Mouse (Mus musculus) C2C12 (cell line): ENCODE results near the gene Dcaf11. TPM values are rescaled to one million over a fixed set of nuclear protein-coding genes. Genes with fewer than 3 reads are reported as not detected.

Source experiments
- H3K27me3 ChIP-seq: one replicate; pipeline ENCODE4 v1.6.1; 2011; ENCODE audit not compliant: control insufficient read depth, insufficient read depth, insufficient read length
- H3K36me3 ChIP-seq: one replicate; pipeline ENCODE4 v1.6.1; 2011; ENCODE audit not compliant: control insufficient read depth, insufficient read depth
- H3K4me3 ChIP-seq: one replicate; pipeline ENCODE4 v1.5.1; 2011; ENCODE audit warnings: mild to moderate bottlenecking, control low read depth; ENCODE audit not compliant: poor library complexity, insufficient read depth, severe bottlenecking
- H3K79me2 ChIP-seq: one replicate; pipeline ENCODE4 v1.6.1; 2011; ENCODE audit not compliant: control insufficient read depth, insufficient read depth
- H3K79me3 ChIP-seq: one replicate; pipeline ENCODE4 v1.6.1; 2011; ENCODE audit warnings: low read depth, control low read depth
- H3ac ChIP-seq: one replicate; pipeline ENCODE3; 2011; ENCODE audit warnings: low read depth; ENCODE audit not compliant: control insufficient read depth, insufficient read length
- CEBPB ChIP-seq: IDR thresholded peaks from one replicate; pipeline ENCODE4 v1.6.1; 2011; ENCODE audit warnings: low read depth, mild to moderate bottlenecking, control low read depth, moderate library complexity
- CTCF ChIP-seq: IDR thresholded peaks from one replicate; pipeline ENCODE4 v1.5.1; 2011; ENCODE audit not compliant: control insufficient read depth, insufficient read depth, insufficient read length
- FOSL1 ChIP-seq: IDR thresholded peaks from one replicate; pipeline ENCODE4 v1.8.0; 2011; ENCODE audit warnings: mild to moderate bottlenecking, low read length; ENCODE audit not compliant: poor library complexity, insufficient read depth, severe bottlenecking
- MAX ChIP-seq: IDR thresholded peaks from one replicate; pipeline ENCODE4 v1.6.1; 2011; ENCODE audit warnings: mild to moderate bottlenecking, control low read depth
- MYOD1 ChIP-seq: IDR thresholded peaks from one replicate; pipeline ENCODE4 v1.6.1; 2011; ENCODE audit warnings: low read depth; ENCODE audit not compliant: control insufficient read depth, insufficient read length
- MYOG ChIP-seq: IDR thresholded peaks from one replicate; pipeline ENCODE4 v1.6.1; 2011; ENCODE audit not compliant: control insufficient read depth, insufficient read length; ENCODE audit errors: extremely low read depth
- USF1 ChIP-seq: IDR thresholded peaks from one replicate; pipeline ENCODE4 v1.6.1; 2011; ENCODE audit warnings: low read depth, mild to moderate bottlenecking, control low read depth, moderate library complexity
- polyA plus RNA-seq: library from polyadenylated mRNA; unstranded; fragments of >200 nt; fragmentation: generic; extraction: Trizol; gene quantifications from one replicate; pipeline ENCODE4 v1.2.1, GENCODE M21; 2012; ENCODE audit warnings: missing spikeins

Gene Dcaf11
- polyA plus RNA-seq, 1 experiment: 15.8 TPM

DNA sequence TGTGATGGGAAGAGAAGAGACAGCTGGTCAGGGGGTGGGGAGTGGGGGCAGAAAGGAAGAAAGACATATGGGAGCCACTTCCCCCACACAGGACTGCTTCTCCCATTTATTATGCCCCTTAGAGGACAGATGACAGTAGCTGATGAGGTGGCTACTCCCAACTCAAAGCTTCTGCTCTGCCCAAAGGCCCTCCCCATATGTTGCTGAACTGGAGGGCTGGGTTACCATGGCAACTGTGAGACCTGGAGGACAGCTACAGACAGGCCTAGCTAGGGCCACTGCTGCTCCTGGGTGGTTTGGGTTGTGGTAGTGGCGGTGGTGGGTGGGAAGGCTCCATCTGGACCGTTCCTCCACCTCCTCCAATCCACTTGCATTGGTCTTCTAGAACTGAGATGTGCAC lies 40.9 kb upstream of the Dcaf11 start:
- no peak overlapping the region for H3K4me3 ChIP-seq
- no peak for TF ChIP-seq MYOD1
- no peak for TF ChIP-seq FOSL1
- TF ChIP-seq MAX: no peak
- no peak for TF ChIP-seq MYOG
- TF ChIP-seq CEBPB: no peak
- no peak overlapping the region for H3ac ChIP-seq
- no peaks in the 10 kb centered on the region for H3K79me2 ChIP-seq
- no peaks in the 10 kb centered on the region for H3K36me3 ChIP-seq
- H3K79me3 ChIP-seq: no peaks in the 10 kb centered on the region
- H3K27me3 ChIP-seq: peaks cover 92% of the 10 kb centered on the region

DNA sequence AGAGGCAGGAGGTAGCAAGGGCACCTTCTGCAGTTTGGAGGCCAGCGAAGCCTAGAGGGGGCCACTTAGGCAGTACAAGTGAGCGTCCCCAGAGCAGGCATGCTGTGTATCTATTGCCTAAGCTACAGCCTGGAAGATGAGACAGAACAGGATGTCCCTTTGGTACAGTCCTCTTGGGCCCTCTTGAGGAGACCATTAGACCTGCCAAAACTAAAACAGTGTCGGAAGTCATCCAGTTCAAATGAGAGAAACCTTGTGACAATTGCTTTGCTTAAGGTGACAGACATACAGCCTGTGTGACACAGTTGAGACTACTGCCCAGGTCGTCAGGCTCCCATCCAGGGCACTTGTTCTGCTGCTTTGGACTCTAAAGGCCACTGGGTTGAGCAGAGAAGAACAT lies 40.2 kb upstream of the Dcaf11 start:
- H3K27me3 ChIP-seq: peaks cover 85% of the 10 kb centered on the region
- no peaks in the 10 kb centered on the region for H3K79me3 ChIP-seq
- TF ChIP-seq USF1 (no peak), MAX (no peak), CTCF (no peak), CEBPB (no peak), MYOG (no peak), FOSL1 (no peak), MYOD1 (no peak)
- no peak overlapping the region for H3K4me3 ChIP-seq
- H3ac ChIP-seq: no peak overlapping the region
- no peaks in the 10 kb centered on the region for H3K36me3 ChIP-seq
- H3K79me2 ChIP-seq: no peaks in the 10 kb centered on the region

DNA sequence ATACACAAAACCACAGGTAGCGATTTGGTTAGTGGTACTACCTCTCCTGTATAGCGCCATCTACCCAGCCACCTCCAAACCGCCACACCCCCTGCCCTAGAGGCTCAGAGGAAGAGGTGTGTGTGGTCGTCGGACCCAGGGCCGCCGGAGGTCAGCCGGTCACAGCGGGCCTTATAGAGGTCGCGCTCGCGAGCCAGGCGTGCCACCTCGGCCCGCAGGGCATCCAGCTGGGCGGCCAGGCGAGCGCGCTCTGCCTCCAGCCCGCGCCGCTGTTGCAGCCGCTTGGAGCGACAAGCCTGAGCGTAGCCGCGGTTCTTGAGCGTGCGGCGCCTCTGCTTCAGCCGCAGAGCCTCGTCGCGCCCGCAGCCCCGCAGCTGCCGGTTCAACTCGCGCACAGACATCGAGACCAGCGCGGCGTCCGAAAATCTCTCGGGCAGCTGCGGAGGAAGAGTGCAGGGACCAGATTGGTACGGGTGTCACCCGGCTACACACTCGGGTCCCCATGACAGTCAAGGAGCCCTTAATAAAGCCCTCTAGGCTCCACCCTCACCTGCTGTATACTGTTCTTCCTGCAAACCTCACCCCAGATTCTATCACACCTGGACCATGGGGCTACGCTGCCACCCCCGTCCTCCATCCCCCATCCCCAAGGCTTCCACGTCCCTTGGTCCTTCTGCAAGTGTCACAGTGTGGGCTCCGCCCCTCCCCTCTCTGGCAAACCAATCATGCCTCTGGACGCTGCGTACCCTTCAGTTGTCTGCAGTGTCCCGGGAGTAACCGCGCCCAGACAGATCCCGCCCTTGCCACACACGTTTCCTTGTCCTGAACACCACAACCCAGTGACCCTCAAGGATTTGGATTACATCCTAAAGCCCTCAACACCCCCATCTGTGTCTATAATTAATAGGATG lies 39.1 kb upstream of the Dcaf11 start:
- H3K4me3 ChIP-seq: no peak overlapping the region

DNA sequence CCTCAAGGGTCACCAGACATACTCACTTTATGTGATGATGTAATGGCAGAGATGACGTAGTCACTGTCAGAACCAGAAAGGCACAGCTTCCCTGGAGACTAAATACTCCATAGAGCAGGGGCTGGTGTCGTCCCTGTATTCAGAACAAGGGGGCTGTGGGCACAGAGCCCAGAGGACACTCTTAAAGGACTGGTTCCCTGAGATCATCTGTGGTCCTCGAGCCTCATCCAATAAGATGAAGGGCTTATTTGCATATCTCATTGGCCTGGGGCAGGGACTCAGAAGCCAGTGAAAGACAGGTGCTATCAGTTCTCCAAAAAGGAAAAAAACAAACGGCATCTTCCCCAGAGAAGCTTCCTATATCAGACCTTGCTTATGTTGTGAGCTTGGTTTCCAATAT lies 35.7 kb upstream of the Dcaf11 start:
- no peaks in the 10 kb centered on the region for H3K79me2 ChIP-seq
- no peaks in the 10 kb centered on the region for H3K36me3 ChIP-seq
- H3ac ChIP-seq: no peak overlapping the region
- H3K27me3 ChIP-seq: peaks cover 49% of the 10 kb centered on the region
- H3K4me3 ChIP-seq: no peak overlapping the region
- TF ChIP-seq FOSL1: no peak
- no peak for TF ChIP-seq CEBPB
- no peak for TF ChIP-seq MAX
- TF ChIP-seq MYOD1: no peak
- no peak for TF ChIP-seq USF1
- no peak for TF ChIP-seq CTCF
- TF ChIP-seq MYOG: no peak
- H3K79me3 ChIP-seq: no peaks in the 10 kb centered on the region

More for the DNA sequence above, 39.1 kb upstream of the Dcaf11 start:
- Histone ChIP-seq H3K79me3 (no peaks in the 10 kb centered on the region), H3K79me2 (no peaks in the 10 kb centered on the region), H3K36me3 (no peaks in the 10 kb centered on the region), H3ac (no peak overlapping the region), H3K27me3 (peaks cover 76% of the 10 kb centered on the region)
- TF ChIP-seq USF1 (no peak), FOSL1 (no peak), MYOG (no peak), MYOD1 (no peak), MAX (no peak), CEBPB (no peak), CTCF (no peak)

DNA sequence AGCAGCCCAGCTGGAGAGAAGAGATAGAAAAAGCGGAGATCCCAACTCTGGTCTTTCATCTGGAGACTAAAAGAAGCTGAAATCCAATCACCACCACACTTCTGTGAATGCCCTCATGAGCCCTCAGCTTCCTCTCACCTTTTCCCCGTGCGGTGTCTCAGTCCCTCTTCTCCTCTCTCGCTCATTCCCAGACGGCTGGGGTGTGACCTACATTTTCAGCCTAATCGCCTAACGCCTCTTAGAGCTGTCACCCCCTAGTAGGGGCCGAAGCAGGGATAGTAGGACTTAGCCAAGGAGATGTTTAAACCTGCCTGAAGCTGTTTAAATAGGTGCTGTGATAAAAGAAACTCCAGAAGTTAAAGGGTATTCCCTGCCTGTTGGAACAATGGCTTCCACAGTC lies 35.0 kb upstream of the Dcaf11 start, which contains the start of gene Nrl:
Gene Nrl (minus strand): TSS at position 197 of the 400 bp plus-strand sequence.
- no peak for TF ChIP-seq CTCF
- no peak for TF ChIP-seq CEBPB
- TF ChIP-seq MAX: no peak
- no peak for TF ChIP-seq FOSL1
- no peak for TF ChIP-seq MYOG
- no peak for TF ChIP-seq USF1
- Histone ChIP-seq H3K79me2 (no peaks in the 10 kb centered on the region), H3K27me3 (peaks cover 49% of the 10 kb centered on the region), H3K79me3 (no peaks in the 10 kb centered on the region), H3ac (no peak within 1 kb of the TSS), H3K4me3 (no peak within 1 kb of the TSS), H3K36me3 (no peaks in the 10 kb centered on the region)

DNA sequence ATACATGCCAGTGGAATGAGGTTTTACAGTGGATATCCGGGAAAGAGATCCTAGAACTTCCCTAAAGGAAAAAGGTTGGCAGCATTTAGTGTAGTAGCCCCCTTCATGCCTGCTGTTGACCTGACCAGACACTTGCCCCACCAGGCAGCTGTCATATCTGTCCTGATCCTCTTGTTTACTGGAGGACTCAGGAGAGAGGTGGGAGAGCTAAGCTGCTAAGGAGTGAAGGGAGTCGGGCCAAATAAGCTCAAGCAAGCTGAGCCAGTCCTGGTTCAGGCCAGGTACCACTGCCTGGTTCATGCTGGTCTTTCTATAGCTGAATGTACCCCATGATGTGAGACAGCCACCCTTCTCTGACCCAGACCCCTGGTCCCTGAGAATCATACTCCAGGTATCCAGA lies 33.1 kb upstream of the Dcaf11 start:
- Histone ChIP-seq H3K4me3 (no peak overlapping the region), H3K79me2 (no peaks in the 10 kb centered on the region), H3K79me3 (no peaks in the 10 kb centered on the region), H3K27me3 (peaks cover 41% of the 10 kb centered on the region), H3K36me3 (no peaks in the 10 kb centered on the region), H3ac (no peak overlapping the region)
- no peak for TF ChIP-seq USF1
- TF ChIP-seq MAX: no peak
- TF ChIP-seq FOSL1: no peak
- no peak for TF ChIP-seq MYOD1
- no peak for TF ChIP-seq CEBPB
- no peak for TF ChIP-seq CTCF
- no peak for TF ChIP-seq MYOG
